Mouse (Mus musculus): Measurements from ENCODE around the gene Timm17b.
A peak's percentile ranks its signal among the peaks of the same experiment; 100 is the strongest.
"Not testable (repeated sequence)": the region's sequence is repeated elsewhere in the genome, so short reads cannot be mapped to it uniquely, and the experiment has no call there.

The Timm17b gene

GRCm38 (mm10) chrX:7898880-7899874 is at the start of gene Timm17b, which contains the start of gene Pqbp1:
Gene Timm17b, plus strand, starts transcription at chrX:7899357.
Gene Pqbp1, minus strand, starts transcription at chrX:7899269.
- peak; percentile 94 for DNase-seq (ENCODE audit: low read depth, low spot score)

- DNase-seq (ENCODE audit: low read depth, low spot score): no peak
Measured at GRCm38 (mm10) chrX:7854578-7854977, 44.6 kb upstream of the Timm17b start.

DNA sequence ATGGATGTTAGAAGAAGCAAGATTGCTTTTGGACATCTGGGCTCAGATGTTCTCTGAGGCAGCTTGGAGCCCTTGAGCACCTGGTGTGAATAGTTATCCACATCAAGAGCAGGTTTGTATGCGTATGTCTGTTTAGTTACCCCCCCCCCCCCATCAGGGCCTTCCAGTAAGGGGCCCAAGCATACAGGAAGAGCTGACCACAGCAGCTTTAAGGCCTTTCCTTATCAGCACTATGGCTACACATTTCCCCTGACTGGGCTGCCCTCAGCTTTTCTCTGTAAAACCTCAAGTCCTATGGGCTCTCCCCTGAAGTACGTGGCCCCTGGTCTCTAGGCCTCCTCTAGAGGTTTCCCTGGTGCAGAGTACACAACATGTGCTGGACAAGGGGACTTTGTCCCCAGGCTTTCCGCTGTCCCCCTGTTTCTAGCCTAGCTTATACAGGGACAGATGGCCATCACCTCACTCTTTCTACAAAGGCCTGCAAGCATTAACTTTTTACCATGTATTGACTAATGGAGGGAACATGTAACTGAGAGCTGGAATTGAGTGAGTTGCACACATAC is 39.9 kb upstream of the Timm17b start:
- DNase-seq (ENCODE audit: low read depth, low spot score): no peak

DNA sequence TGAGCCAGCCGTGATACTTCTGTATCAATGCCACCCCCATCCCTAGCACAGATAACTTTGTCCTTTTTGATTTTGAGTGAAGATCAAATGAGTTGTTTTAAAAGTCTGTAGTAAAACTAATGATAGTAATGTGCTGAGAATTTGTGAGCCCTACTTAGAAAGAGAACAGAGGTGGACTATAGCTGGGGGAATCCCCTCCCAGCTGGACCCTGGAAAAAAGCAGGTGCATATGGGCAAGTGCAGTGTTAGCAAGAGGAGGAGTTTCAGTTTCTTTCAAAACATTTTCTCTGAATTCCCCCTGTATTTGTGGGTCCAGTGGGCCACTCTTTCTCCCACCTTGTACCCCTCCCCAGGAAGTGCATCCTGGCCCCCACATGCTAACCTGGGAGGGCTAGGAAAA is 36.0 kb upstream of the Timm17b start:
- no peak for DNase-seq (ENCODE audit: low read depth, low spot score)

DNA sequence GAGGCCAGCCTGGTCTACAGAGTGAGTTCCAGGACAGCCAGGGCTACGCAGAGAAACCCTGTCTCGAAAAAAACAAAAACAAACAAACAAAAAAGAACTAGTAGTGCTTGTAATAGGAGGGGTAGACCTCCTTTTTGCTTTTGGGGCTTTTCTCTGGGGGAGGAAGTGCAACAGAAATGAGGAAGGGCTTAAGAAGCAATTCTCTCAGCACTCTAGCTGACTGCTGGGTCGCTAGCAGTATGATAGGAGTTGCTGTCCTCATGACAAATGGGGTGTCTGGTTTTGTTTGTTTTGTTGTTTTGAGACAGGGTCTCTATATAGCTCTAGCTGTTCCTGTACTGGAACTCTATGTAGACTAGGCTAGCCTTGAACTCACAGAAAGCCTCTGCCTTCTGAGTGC is 34.6 kb upstream of the Timm17b start:
- DNase-seq (ENCODE audit: low read depth, low spot score): no peak

GRCm38 (mm10) chrX:7865343-7865742 is 33.8 kb upstream of the Timm17b start:
- no peak for DNase-seq (ENCODE audit: low read depth, low spot score)

DNA sequence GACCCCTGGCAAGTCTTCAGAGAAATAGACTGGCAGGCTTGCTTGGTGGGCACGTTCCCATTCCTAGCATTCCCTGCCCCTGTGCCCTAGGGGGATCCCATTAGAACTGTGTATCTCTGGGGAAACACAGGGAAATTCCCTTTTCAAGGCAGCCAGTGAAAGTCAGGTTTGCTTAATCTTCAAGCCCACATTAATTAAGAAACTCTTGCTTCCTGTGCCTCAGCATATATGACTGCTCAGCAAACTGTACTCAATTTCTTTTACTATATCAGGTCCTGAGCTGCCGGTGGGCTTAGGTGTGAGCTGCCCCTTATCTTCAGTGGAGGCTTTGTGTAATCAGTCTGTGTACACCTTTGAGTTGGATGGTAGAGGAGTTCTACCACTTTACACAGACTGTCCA is 33.4 kb upstream of the Timm17b start:
- DNase-seq (ENCODE audit: low read depth, low spot score): no peak

DNA sequence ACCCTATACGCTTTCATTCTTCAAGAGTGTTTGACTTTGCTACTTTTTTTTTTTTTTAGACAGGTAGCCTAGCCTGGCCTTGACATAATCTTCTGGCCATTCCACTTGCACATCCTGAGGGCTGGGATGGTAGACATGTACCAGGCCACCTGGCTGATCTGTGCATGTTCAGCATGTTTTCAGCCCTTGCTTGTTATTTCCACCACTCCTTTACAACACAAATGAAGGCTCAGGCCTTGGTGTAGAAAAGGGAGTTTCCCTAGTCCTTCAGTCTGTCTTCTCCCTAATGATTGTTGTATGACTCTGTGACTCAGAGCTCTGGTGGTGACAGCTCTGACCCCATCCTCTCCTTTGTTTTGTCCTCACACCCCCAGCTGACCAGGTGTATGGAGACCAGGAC is 32.0 kb upstream of the Timm17b start:
- no peak for DNase-seq (ENCODE audit: low read depth, low spot score)

DNA sequence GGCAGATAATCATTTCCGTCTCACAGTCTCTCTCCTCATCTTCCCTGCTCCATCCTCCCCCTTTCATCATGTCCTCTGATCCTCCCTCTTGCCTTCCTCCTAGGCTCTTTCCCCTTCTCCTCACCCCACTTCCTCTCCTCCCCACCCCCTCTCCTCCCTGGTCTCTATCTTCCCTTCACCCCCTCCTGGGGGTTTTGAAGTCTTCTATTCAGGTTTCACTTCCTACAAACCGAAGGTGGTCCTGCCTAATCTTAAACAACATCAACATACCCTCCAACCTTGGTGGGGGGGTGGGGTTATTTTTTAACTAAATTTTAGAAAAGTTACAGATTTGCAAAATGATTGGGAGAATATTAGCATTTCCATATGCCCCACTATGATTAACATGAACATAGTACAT is 30.7 kb upstream of the Timm17b start:
- no peak for DNase-seq (ENCODE audit: low read depth, low spot score)

GRCm38 (mm10) chrX:7869826-7870225 is 29.3 kb upstream of the Timm17b start:
- DNase-seq (ENCODE audit: low read depth, low spot score): no peak

DNA sequence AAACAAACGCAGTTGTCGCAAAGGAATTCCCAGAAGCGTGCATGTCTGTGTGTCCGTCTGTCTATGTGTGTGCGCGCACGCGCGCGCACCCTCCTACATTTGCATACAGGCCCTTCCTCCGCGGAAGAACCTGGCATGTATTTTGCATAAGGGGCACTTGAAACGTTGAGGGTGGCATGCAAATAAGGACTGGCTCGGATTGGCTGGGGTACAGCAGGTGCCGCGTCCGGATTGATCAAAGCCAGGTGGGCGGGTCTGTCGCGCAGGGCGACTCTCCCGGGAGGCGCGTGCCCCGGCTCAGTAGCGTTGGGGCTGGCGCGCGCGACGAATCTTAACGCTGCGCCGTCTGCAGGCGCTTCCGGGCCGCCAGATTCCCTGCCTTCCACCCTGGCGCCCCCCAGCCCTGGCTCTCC is 21.1 kb upstream of the Timm17b start, which contains the start of gene Pim2:
TSS of gene Pim2 (plus strand) at position 256 of the 413 bp plus-strand sequence.
- peak; percentile 82 for DNase-seq (ENCODE audit: low read depth, low spot score)

- no peak for DNase-seq (ENCODE audit: low read depth, low spot score)
Measured at GRCm38 (mm10) chrX:7878495-7878894, 20.7 kb upstream of the Timm17b start.

GRCm38 (mm10) chrX:7879819-7880218 is 19.3 kb upstream of the Timm17b start:
- DNase-seq (ENCODE audit: low read depth, low spot score): peak; percentile 72

GRCm38 (mm10) chrX:7883841-7884567 is 15.2 kb upstream of the Timm17b start, which contains the start of gene Slc35a2:
Gene Slc35a2, plus strand, starts transcription at chrX:7884028.
- DNase-seq (ENCODE audit: low read depth, low spot score): peak; percentile 85

GRCm38 (mm10) chrX:7898211-7898610 is 946 bp upstream of the Timm17b start:
- DNase-seq (ENCODE audit: low read depth, low spot score): no peak

GRCm38 (mm10) chrX:7904441-7904840 is 5.3 kb downstream of the Timm17b start:
- no peak for DNase-seq (ENCODE audit: low read depth, low spot score)

- DNase-seq (ENCODE audit: low read depth, low spot score): no peak
Measured at GRCm38 (mm10) chrX:7907735-7908134, 8.6 kb downstream of the Timm17b start, which contains the start of gene Gm10491. Gene Gm10491, minus strand, starts transcription at chrX:7907835.

DNA sequence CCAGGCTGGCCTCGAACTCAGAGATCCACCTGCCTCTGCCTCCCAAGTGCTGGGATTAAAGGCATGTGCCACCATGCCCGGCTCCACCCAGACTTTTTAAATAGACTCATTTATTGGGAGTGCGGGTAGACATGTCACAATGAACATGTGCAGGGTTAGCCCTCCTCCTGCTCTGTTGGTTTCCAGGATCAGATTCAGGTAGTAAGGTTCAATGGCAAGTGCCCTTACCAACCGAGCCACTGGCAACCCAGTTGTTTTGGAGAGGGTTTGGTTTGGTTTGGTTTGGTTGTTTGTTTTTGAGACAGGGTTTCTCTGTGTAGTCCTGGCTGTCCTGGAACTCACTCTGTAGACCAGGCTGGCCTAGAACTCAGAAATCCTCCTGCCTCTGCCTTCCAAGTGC is 10.1 kb downstream of the Timm17b start, which contains the start of gene Gm10490:
TSS of gene Gm10490 (plus strand) at position 301 of the 400 bp plus-strand sequence.
- not testable (repeated sequence) for DNase-seq (ENCODE audit: low read depth, low spot score)

DNA sequence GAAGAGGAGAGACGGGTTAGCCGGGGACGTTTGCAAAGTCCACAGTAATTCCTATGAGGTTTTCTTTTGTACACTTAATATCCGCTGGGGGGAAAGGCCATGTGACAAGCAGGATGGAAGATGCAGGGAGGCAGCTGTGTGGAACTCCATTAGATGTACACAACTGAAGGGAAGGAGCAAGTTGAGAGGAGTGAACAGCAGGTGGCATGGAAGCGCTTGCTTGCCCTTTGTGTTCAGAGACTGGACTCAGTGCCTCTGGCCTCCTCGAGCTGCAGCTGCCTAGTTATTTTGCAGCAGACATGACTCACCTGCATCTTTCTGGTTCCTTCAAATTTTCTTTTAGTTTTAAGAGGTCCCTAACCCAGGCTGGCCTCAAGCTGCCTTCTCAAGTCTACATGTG is 11.3 kb downstream of the Timm17b start:
- DNase-seq (ENCODE audit: low read depth, low spot score): no peak

- not testable (repeated sequence) for DNase-seq (ENCODE audit: low read depth, low spot score)
Measured at GRCm38 (mm10) chrX:7915669-7916068, 16.5 kb downstream of the Timm17b start.

- DNase-seq (ENCODE audit: low read depth, low spot score): not testable (repeated sequence)
Measured at GRCm38 (mm10) chrX:7917960-7918359, 18.8 kb downstream of the Timm17b start.
